Mouse (Mus musculus): Measurements from ENCODE around the gene Stk32c. TPM values are rescaled to one million over a fixed set of nuclear protein-coding genes. Genes with fewer than 3 reads are reported as not detected.

Stk32c gene
- total RNA-seq, 1 experiment, result 0.89 TPM

DNA sequence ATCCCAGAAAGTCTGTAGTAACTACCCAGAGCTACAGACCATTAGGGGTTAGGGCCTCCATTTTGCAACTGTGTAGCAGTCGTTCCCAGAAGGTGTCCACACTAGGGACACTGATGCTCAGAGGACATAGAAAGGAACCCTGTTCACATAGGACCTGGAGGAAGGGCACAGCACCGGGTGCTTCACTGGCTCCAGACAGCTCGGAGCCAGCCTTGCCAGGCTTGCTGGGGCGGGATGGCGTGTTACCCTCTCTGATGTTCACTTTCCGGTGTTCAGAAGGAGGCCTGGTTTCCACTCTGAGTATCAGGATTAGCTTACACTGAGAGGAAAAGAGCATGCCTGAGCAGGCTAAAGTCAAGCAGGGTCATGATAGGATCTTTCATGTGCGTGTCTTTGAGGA is 2.8 kb upstream of the Stk32c start:
- in situ Hi-C loops (cut with MboI; ENCODE audit: low sequenced_read_pairs in 2 of 2, unreplicated experiment in 2 of 2), result no loop called here
- H3K4me1 ChIP-seq (ENCODE audit: control insufficient read depth in 2 of 2, insufficient read depth in 2 of 2, low read length in 2 of 2, poor library complexity in 1 of 2), result peaks cover 0 to 2% of the 10 kb centered on the region in 2 experiments; a peak in 1 of 4 replicates
- H3K9ac ChIP-seq (ENCODE audit: insufficient read depth, low read depth, low read length, poor library complexity, severe bottlenecking), result no peak overlapping the region
- no peaks in the 10 kb centered on the region for H3K9me3 ChIP-seq (ENCODE audit: control insufficient read depth, insufficient read depth, low read depth, low read length)
- no peaks in the 10 kb centered on the region for H3K36me3 ChIP-seq (ENCODE audit: control insufficient read depth, insufficient read depth, low read length, poor library complexity, severe bottlenecking)
- no peak overlapping the region for H3K27ac ChIP-seq (ENCODE audit: insufficient read depth, low read depth, low read length, poor library complexity, severe bottlenecking)
- no peak overlapping the region for H3K4me3 ChIP-seq (ENCODE audit: insufficient read depth in 1 of 2, low read depth in 1 of 2, low read length in 2 of 2, poor library complexity in 1 of 2, severe bottlenecking in 1 of 2)
- no peak for DNase-seq (ENCODE audit: low read depth, low spot score)
- TF ChIP-seq ZC3H11A (IDR thresholded peaks at IDR 0.05; ENCODE audit: borderline replicate concordance, low read depth, low read length) (no peak), ZNF384 (IDR thresholded peaks at IDR 0.05; ENCODE audit: low read depth, low read length) (no peak), MAFK (IDR thresholded peaks at IDR 0.05; ENCODE audit: insufficient read depth, low read depth, low read length) (no peak), CHD2 (IDR thresholded peaks at IDR 0.05; ENCODE audit: low read depth, low read length) (no peak), HCFC1 (IDR thresholded peaks at IDR 0.05; ENCODE audit: borderline replicate concordance, insufficient read depth, low read length) (no peak)

GRCm38 (mm10) chr7:139215516-139215915 is 2.4 kb upstream of the Stk32c start:
- H3K4me3 ChIP-seq (ENCODE audit: insufficient read depth in 1 of 2, low read depth in 1 of 2, low read length in 2 of 2, poor library complexity in 1 of 2, severe bottlenecking in 1 of 2), result no peak overlapping the region
- in situ Hi-C loops (cut with MboI; ENCODE audit: low sequenced_read_pairs in 2 of 2, unreplicated experiment in 2 of 2), result no loop called here
- TF ChIP-seq HCFC1 (IDR thresholded peaks at IDR 0.05; ENCODE audit: borderline replicate concordance, insufficient read depth, low read length) (no peak), CHD2 (IDR thresholded peaks at IDR 0.05; ENCODE audit: low read depth, low read length) (no peak), ZC3H11A (IDR thresholded peaks at IDR 0.05; ENCODE audit: borderline replicate concordance, low read depth, low read length) (no peak), ZNF384 (IDR thresholded peaks at IDR 0.05; ENCODE audit: low read depth, low read length) (no peak), MAFK (IDR thresholded peaks at IDR 0.05; ENCODE audit: insufficient read depth, low read depth, low read length) (no peak)
- peaks cover 0 to 2% of the 10 kb centered on the region in 2 experiments; a peak in 1 of 4 replicates for H3K4me1 ChIP-seq (ENCODE audit: control insufficient read depth in 2 of 2, insufficient read depth in 2 of 2, low read length in 2 of 2, poor library complexity in 1 of 2)
- no peaks in the 10 kb centered on the region for H3K9me3 ChIP-seq (ENCODE audit: control insufficient read depth, insufficient read depth, low read depth, low read length)
- DNase-seq (ENCODE audit: low read depth, low spot score), result no peak
- no peak overlapping the region for H3K9ac ChIP-seq (ENCODE audit: insufficient read depth, low read depth, low read length, poor library complexity, severe bottlenecking)
- no peak overlapping the region for H3K27ac ChIP-seq (ENCODE audit: insufficient read depth, low read depth, low read length, poor library complexity, severe bottlenecking)
- H3K36me3 ChIP-seq (ENCODE audit: control insufficient read depth, insufficient read depth, low read length, poor library complexity, severe bottlenecking), result no peaks in the 10 kb centered on the region

DNA sequence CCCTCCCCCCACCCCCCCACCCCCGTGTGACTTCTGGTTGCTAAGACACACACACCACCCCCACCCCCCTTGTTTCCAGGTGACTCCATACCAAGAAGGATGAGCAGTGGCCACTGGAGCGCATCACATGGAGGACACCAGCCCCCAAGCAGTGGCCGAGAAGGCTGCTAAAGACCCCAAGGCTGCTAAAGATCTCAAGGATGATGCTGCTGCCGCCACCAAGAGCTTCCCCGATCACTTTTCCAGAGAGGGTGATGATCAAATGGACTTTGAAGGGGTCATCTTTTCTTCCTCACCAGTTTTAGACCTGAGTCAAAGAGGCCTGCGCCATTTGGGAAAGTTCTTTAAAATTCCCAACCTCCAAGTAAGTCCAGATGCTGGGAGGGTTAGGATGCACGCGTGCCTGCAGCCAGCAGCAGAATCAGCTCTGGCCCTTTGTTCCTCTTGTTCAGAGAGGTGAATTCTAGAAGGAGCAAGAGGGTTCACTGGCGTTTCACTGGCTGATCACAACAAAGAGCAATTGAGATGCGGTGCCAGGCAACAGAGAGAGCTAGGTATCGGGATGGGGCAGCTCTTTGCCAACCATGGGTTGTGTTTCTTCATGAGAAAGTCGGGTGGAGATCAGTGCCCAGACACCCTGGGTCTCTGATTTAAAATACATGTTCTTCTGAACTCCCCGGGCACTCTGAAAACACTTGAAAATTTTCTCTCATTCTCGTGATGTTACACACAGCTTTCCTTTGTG is 1.7 kb upstream of the Stk32c start:
- DNase-seq (ENCODE audit: low read depth, low spot score), result no peak

GRCm38 (mm10) chr7:139214160-139214559 is 1.1 kb upstream of the Stk32c start:
- Histone ChIP-seq H3K4me3 (ENCODE audit: insufficient read depth in 1 of 2, low read depth in 1 of 2, low read length in 2 of 2, poor library complexity in 1 of 2, severe bottlenecking in 1 of 2) (no peak overlapping the region), H3K9me3 (ENCODE audit: control insufficient read depth, insufficient read depth, low read depth, low read length) (no peaks in the 10 kb centered on the region), H3K9ac (ENCODE audit: insufficient read depth, low read depth, low read length, poor library complexity, severe bottlenecking) (no peak overlapping the region), H3K4me1 (ENCODE audit: control insufficient read depth in 2 of 2, insufficient read depth in 2 of 2, low read length in 2 of 2, poor library complexity in 1 of 2) (no peaks in the 10 kb centered on the region), H3K27ac (ENCODE audit: insufficient read depth, low read depth, low read length, poor library complexity, severe bottlenecking) (no peak overlapping the region), H3K36me3 (ENCODE audit: control insufficient read depth, insufficient read depth, low read length, poor library complexity, severe bottlenecking) (no peaks in the 10 kb centered on the region)
- no peak for TF ChIP-seq ZC3H11A (IDR thresholded peaks at IDR 0.05; ENCODE audit: borderline replicate concordance, low read depth, low read length)
- no peak for TF ChIP-seq MAFK (IDR thresholded peaks at IDR 0.05; ENCODE audit: insufficient read depth, low read depth, low read length)
- TF ChIP-seq ZNF384 (IDR thresholded peaks at IDR 0.05; ENCODE audit: low read depth, low read length), result no peak
- no peak for TF ChIP-seq CHD2 (IDR thresholded peaks at IDR 0.05; ENCODE audit: low read depth, low read length)
- no peak for TF ChIP-seq HCFC1 (IDR thresholded peaks at IDR 0.05; ENCODE audit: borderline replicate concordance, insufficient read depth, low read length)
- in situ Hi-C loops (cut with MboI; ENCODE audit: low sequenced_read_pairs in 2 of 2, unreplicated experiment in 2 of 2), result no loop called here
- no peak for DNase-seq (ENCODE audit: low read depth, low spot score)

More for the DNA sequence above, 1.7 kb upstream of the Stk32c start:
- in situ Hi-C loops (cut with MboI; ENCODE audit: low sequenced_read_pairs in 2 of 2, unreplicated experiment in 2 of 2), result no loop called here
- H3K9ac ChIP-seq (ENCODE audit: insufficient read depth, low read depth, low read length, poor library complexity, severe bottlenecking), result no peak overlapping the region
- H3K4me1 ChIP-seq (ENCODE audit: control insufficient read depth in 2 of 2, insufficient read depth in 2 of 2, low read length in 2 of 2, poor library complexity in 1 of 2), result no peaks in the 10 kb centered on the region
- no peak overlapping the region for H3K4me3 ChIP-seq (ENCODE audit: insufficient read depth in 1 of 2, low read depth in 1 of 2, low read length in 2 of 2, poor library complexity in 1 of 2, severe bottlenecking in 1 of 2)
- H3K36me3 ChIP-seq (ENCODE audit: control insufficient read depth, insufficient read depth, low read length, poor library complexity, severe bottlenecking), result no peaks in the 10 kb centered on the region
- H3K27ac ChIP-seq (ENCODE audit: insufficient read depth, low read depth, low read length, poor library complexity, severe bottlenecking), result no peak overlapping the region
- no peak for TF ChIP-seq CHD2 (IDR thresholded peaks at IDR 0.05; ENCODE audit: low read depth, low read length)
- TF ChIP-seq HCFC1 (IDR thresholded peaks at IDR 0.05; ENCODE audit: borderline replicate concordance, insufficient read depth, low read length), result no peak
- TF ChIP-seq MAFK (IDR thresholded peaks at IDR 0.05; ENCODE audit: insufficient read depth, low read depth, low read length), result no peak
- no peak for TF ChIP-seq ZNF384 (IDR thresholded peaks at IDR 0.05; ENCODE audit: low read depth, low read length)
- TF ChIP-seq ZC3H11A (IDR thresholded peaks at IDR 0.05; ENCODE audit: borderline replicate concordance, low read depth, low read length), result no peak
- no peaks in the 10 kb centered on the region for H3K9me3 ChIP-seq (ENCODE audit: control insufficient read depth, insufficient read depth, low read depth, low read length)

Data from ES-E14 (cell line).